Mouse (Mus musculus) adipose tissue, adult 10 weeks (tissue): ENCODE data around the gene Phtf1. TPM values are rescaled to one million over a fixed set of nuclear protein-coding genes. Genes with fewer than 3 reads are reported as not detected.

ENCODE experiments used
- polyA plus RNA-seq: library from polyadenylated mRNA; stranded (reverse); fragments of 350-450 nt; fragmentation: Illumina TruSeq; extraction: RNeasy Lipid Tissue Mini Kit (QIAGEN cat#74804); gene quantifications from one replicate; pipeline ENCODE4 v1.2.3, GENCODE M21; 2014; ENCODE audit warnings: low read depth, low replicate concordance

Gene Phtf1
- 20.3 TPM for polyA plus RNA-seq

DNA sequence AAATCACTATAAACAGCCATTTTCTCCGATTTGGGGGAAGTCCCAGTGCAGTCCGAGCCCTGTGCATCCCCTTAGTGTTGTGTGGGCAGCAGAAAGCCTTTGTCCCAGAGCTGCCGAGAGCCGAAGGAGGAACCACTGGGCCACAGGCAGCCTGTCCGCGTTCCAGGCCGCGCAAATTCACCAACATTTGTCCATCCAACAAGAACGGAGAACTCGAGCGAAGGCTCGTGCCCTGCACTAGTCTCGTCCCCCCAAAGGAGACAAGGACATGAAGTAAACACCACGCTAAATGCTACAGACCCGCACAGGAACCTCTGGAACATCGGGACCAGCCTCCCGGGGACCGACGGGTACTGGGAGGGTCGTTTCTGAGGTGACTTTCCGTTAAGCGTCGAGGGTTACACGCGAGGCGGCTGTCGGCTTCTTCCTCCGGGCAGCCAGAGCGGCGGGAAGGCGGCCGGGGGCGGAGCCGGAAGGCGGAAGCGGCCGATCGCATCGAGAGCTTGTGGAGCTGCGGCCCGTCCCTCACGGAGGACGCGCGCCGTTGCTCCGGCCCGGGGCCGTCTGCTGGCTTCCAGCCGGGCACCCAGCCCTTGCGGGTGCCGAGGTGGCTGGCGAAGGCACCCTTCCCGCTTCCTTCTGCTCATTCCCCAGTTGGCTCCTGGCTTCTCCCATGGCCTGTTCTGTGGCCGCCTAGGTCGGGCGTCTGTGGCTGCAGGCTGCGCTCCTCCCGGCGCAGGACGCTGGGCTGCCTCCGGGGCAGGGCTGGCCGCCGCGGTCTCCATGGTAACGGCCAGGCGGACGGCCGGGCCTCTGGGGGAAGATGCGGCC lies at the start of gene Phtf1:
Gene Phtf1 (plus strand): TSS at position 250 of the 831 bp plus-strand sequence.

Other genes with a start within 250 kb of the Phtf1 start
- 27.8 TPM for gene Olfml3, start 230.1 kb upstream of the Phtf1 start, polyA plus RNA-seq
- not detected for gene Gm10964, start 228.7 kb upstream of the Phtf1 start, polyA plus RNA-seq
- 45.0 TPM for gene Hipk1, start 176.5 kb upstream of the Phtf1 start, polyA plus RNA-seq
- gene Dclre1b, start 158.7 kb upstream of the Phtf1 start, polyA plus RNA-seq, result 9.7 TPM
- 18.5 TPM for gene Ap4b1, start 158.6 kb upstream of the Phtf1 start, polyA plus RNA-seq
- gene Gm43064, start 158.5 kb upstream of the Phtf1 start, polyA plus RNA-seq, result 0.25 TPM
- gene Bcl2l15, start 135.5 kb upstream of the Phtf1 start, polyA plus RNA-seq, result 244 TPM
- 33.0 TPM for gene Ptpn22, start 108.3 kb upstream of the Phtf1 start, polyA plus RNA-seq
- 9.1 TPM for gene Rsbn1, start 54.0 kb upstream of the Phtf1 start, polyA plus RNA-seq